Mouse (Mus musculus): ENCODE results near the gene Arfrp1.

DNA sequence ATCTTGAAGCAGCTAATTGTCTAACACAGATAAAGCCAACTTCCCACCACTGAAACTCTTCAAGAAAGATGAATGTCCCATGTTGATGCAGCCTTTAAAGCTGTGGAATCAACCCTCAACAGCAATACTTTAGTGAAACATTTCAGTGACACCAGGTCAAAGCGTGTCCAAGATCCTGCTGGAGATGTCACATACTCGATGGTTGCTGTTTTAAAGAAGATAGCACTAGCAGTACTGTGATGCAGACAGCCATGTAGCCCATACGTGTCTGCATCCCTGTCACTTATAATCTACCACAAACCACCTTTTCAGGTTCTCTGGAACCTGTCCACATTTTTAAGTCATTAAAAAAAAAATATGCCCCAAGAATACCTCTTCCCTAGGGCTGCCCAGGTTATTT, 38.5 kb upstream of the Arfrp1 start:
- TF ChIP-seq GATA1 (IDR thresholded peaks at IDR 0.05; ENCODE audit: borderline replicate concordance, low read length): no peak
- no peak for TF ChIP-seq FLI1 (IDR thresholded peaks at IDR 0.05; ENCODE audit: low read length)

Measured in megakaryocyte, embryonic 14.5 days (primary cell).